ENCODE assay signal across 23 mouse cellular contexts in genomic region chr17:63447691-63448090, GRCm38 (mm10). TPM values are rescaled to one million over a fixed set of nuclear protein-coding genes. Genes with fewer than 3 reads are reported as not detected.
DNase-seq lines count a peak whose midpoint lies in the region; ATAC-seq and TF ChIP-seq lines count a peak whose summit lies in the region.
"Had no signal": no experiment of that assay in that cellular context is flagged by ENCODE, and none has a peak within 500 bp of the region (broad histone marks: within the 10 kb centered on the region; RNA-seq: fewer than 3 reads in every experiment).

No protein-coding gene starts in this region.

- no peak for ATAC-seq in midbrain, embryonic 12.5 days (ENCODE audit: low FRiP score, low read depth)
- no peak for ATAC-seq in midbrain, embryonic 15.5 days (replicated peaks)
- ATAC-seq in forebrain, postnatal 0 days = no peak
- ATAC-seq: activated CD4-positive, CD25-positive, alpha-beta regulatory T cell, adult 4 months; forebrain, embryonic 13.5 days; forebrain, embryonic 16.5 days; hindbrain, embryonic 16.5 days had no signal

- intact Hi-C loops in left cerebral cortex, postnatal 4 days (cut with DNase I) = no loop called here
- intact Hi-C loops in left cerebral cortex, postnatal 25 days (cut with DNase I) = no loop called here

- no peak for TF ChIP-seq CTCF in forebrain, postnatal 0 days (IDR thresholded peaks at IDR 0.05; ENCODE audit: low read depth)

- WGBS in midbrain, embryonic 12.5 days = 70% methylated on average over 10 of the region's 10 CpGs
- 52% methylated on average over 10 of the region's 10 CpGs for WGBS in midbrain, embryonic 15.5 days
- WGBS in forebrain, postnatal 0 days = 79% methylated on average over 10 of the region's 10 CpGs

- H3K9ac ChIP-seq in midbrain, embryonic 12.5 days (replicated peaks) = 0 out of 2 replicates have a peak overlapping the region, but pooled peaks have one; percentile 4
- H3K9ac ChIP-seq in midbrain, embryonic 15.5 days = peak overlapping the region; percentile 5; the same call in 1 of the 2 replicates
- no peak overlapping the region for H3K9ac ChIP-seq in forebrain, postnatal 0 days
- H3K9ac ChIP-seq: forebrain, embryonic 13.5 days; heart, embryonic 13.5 days; hindbrain, embryonic 12.5 days had no signal

- no peaks in the 10 kb centered on the region for H3K27me3 ChIP-seq in midbrain, embryonic 12.5 days
- H3K27me3 ChIP-seq in midbrain, embryonic 15.5 days (replicated peaks) = no peaks in the 10 kb centered on the region
- H3K27me3 ChIP-seq in forebrain, postnatal 0 days (ENCODE audit: insufficient read depth, low read length) = no peaks in the 10 kb centered on the region
- H3K27me3 ChIP-seq: forebrain, embryonic 13.5 days; heart, embryonic 13.5 days; hindbrain, embryonic 12.5 days had no signal

- peak overlapping the region; percentile 32 for H3K4me2 ChIP-seq in midbrain, embryonic 12.5 days (replicated peaks)
- H3K4me2 ChIP-seq in midbrain, embryonic 15.5 days = peak overlapping the region; percentile 24; the same call in 1 of the 2 replicates
- H3K4me2 ChIP-seq in forebrain, postnatal 0 days (ENCODE audit: low read depth) = no peak overlapping the region
- H3K4me2 ChIP-seq: forebrain, embryonic 13.5 days; heart, embryonic 13.5 days; hindbrain, embryonic 12.5 days had no signal

- peak overlapping the region; percentile 9; the same call in 1 of the 2 replicates for H3K4me3 ChIP-seq in midbrain, embryonic 12.5 days
- H3K4me3 ChIP-seq in midbrain, embryonic 15.5 days = peak overlapping the region; percentile 14; the same call in 1 of the 2 replicates
- H3K4me3 ChIP-seq in forebrain, postnatal 0 days (ENCODE audit: low read depth, low read length) = no peak overlapping the region
- H3K4me3 ChIP-seq: forebrain, embryonic 10.5 days; forebrain, embryonic 13.5 days; heart, embryonic 13.5 days; hindbrain, embryonic 12.5 days had no signal

- peak overlapping the region; percentile 27; the same call in 1 of the 2 replicates for H3K27ac ChIP-seq in midbrain, embryonic 12.5 days (replicated peaks)
- peak overlapping the region; percentile 65 for H3K27ac ChIP-seq in midbrain, embryonic 15.5 days
- H3K27ac ChIP-seq in forebrain, postnatal 0 days (ENCODE audit: low read depth, low read length) = no peak overlapping the region
- H3K27ac ChIP-seq: forebrain, embryonic 10.5 days; forebrain, embryonic 13.5 days; heart, embryonic 13.5 days; hindbrain, embryonic 12.5 days had no signal

- H3K4me1 ChIP-seq in midbrain, embryonic 12.5 days = peaks cover 13% of the 10 kb centered on the region
- H3K4me1 ChIP-seq in midbrain, embryonic 15.5 days = peaks cover 10% of the 10 kb centered on the region; the same call in 1 of the 2 replicates
- H3K4me1 ChIP-seq in forebrain, postnatal 0 days (ENCODE audit: insufficient read depth) = no peaks in the 10 kb centered on the region

- peak; percentile 18 for DNase-seq in left cerebral cortex, postnatal 4 days
- no peak for DNase-seq in left cerebral cortex, postnatal 25 days (ENCODE audit: low spot score in 2 of 2)
- DNase-seq in forebrain, postnatal 0 days = no peak
- DNase-seq in right cerebral cortex, adult 2 months (ENCODE audit: low spot score in 2 of 2) = no peak
- DNase-seq in B cell, adult 2 months = no peak
- DNase-seq: adrenal gland, adult 8-10 months; adrenal gland, postnatal 25 days; cerebellum, adult 11-12 months; cerebellum, adult 9-10 months; cerebellum, postnatal 14 days; gastrocnemius, postnatal 25 days; heart, adult 18-20 months; heart, postnatal 14 days; heart, postnatal 4 days had no signal

- 0 out of 2 replicates have a peak, but pooled peaks cover 5% of the 10 kb centered on the region for H3K36me3 ChIP-seq in midbrain, embryonic 12.5 days
- no peaks in the 10 kb centered on the region for H3K36me3 ChIP-seq in midbrain, embryonic 15.5 days (replicated peaks)
- no peaks in the 10 kb centered on the region for H3K36me3 ChIP-seq in forebrain, postnatal 0 days (ENCODE audit: insufficient read depth)
- H3K36me3 ChIP-seq: forebrain, embryonic 10.5 days; hindbrain, embryonic 12.5 days had no signal

- H3K9me3 ChIP-seq in midbrain, embryonic 12.5 days = no peaks in the 10 kb centered on the region
- H3K9me3 ChIP-seq in midbrain, embryonic 15.5 days = no peaks in the 10 kb centered on the region
- H3K9me3 ChIP-seq in forebrain, postnatal 0 days (ENCODE audit: low read length) = no peaks in the 10 kb centered on the region
- H3K9me3 ChIP-seq: forebrain, embryonic 10.5 days; forebrain, embryonic 13.5 days; heart, embryonic 13.5 days; hindbrain, embryonic 12.5 days had no signal

RNA-seq across cellular contexts. Expression of gene Fbxl17, which starts 52.1 kb away (rescaled TPM):
- total RNA-seq in left cerebral cortex, postnatal 4 days (2021) = 10 to 100 TPM; 80.0 to 82.8 TPM
- total RNA-seq in left cerebral cortex, postnatal 25 days (2021) = 10 to 100 TPM; 59.2 to 62.4 TPM
- polyA plus RNA-seq in midbrain, embryonic 12.5 days (2016; fragmentation: Nextera tagmentation; extraction: Ambion mirVana) = 27.0 and 37.1 TPM in 2 replicates
- polyA plus RNA-seq in midbrain, embryonic 15.5 days (2015; fragmentation: Nextera tagmentation; extraction: Ambion mirVana) = 26.5 and 39.8 TPM in 2 replicates
- total RNA-seq in forebrain, postnatal 0 days (2014; rRNA removed) = 27.3 and 32.0 TPM in 2 replicates
- polyA plus RNA-seq in forebrain, postnatal 0 days (2015; fragmentation: Nextera tagmentation; extraction: Ambion mirVana) = 9.5 and 10.7 TPM in 2 replicates
